13 mouse cellular contexts compared by ENCODE assay signal in genomic region chr11:26449789-26450188, GRCm38 (mm10).
"Had no signal": no experiment of that assay in that cellular context is flagged by ENCODE, and none has a peak within 500 bp of the region (broad histone marks: within the 10 kb centered on the region; RNA-seq: fewer than 3 reads in every experiment).

No protein-coding gene starts in this region.

- H3K27me3 ChIP-seq: midbrain, embryonic 13.5 days had no signal

- ATAC-seq: lung, postnatal 0 days; midbrain, embryonic 13.5 days had no signal

- H3K4me3 ChIP-seq: left cerebral cortex, adult 2 months; limb, embryonic 10.5 days; midbrain, embryonic 13.5 days had no signal

- H3K9me3 ChIP-seq: limb, embryonic 10.5 days; midbrain, embryonic 13.5 days had no signal

- H3K27ac ChIP-seq: left cerebral cortex, adult 2 months; limb, embryonic 10.5 days; midbrain, embryonic 13.5 days had no signal

- H3K4me2 ChIP-seq: midbrain, embryonic 13.5 days had no signal

- H3K4me1 ChIP-seq: limb, embryonic 10.5 days; midbrain, embryonic 13.5 days had no signal

- DNase-seq: kidney, adult 11 months; kidney, adult 9 months; kidney, postnatal 10 days; kidney, postnatal 4 days; lung, adult 2 months; lung, postnatal 36 days; right cerebral cortex, adult 18-20 months; right cerebral cortex, postnatal 25 days; thymus, postnatal 14 days had no signal

- H3K9ac ChIP-seq: midbrain, embryonic 13.5 days had no signal

- H3K36me3 ChIP-seq: midbrain, embryonic 13.5 days had no signal
